Mouse (Mus musculus): Measurements from ENCODE around the gene Tnnc1.

GRCm38 (mm10) chr14:31165010-31165409 is 43.1 kb upstream of the Tnnc1 start:
- no peak for TF ChIP-seq GATA1 (IDR thresholded peaks at IDR 0.05; ENCODE audit: low read length)
- no peak for TF ChIP-seq TAL1 (IDR thresholded peaks at IDR 0.05; ENCODE audit: low read length)
